Mouse (Mus musculus): ENCODE measurements at regions not wholly inside any gene's neighbourhood (a gene's known extent, or its start where the extent isn't known, plus 50 kb on each side); places are given as distances from the start of the nearest gene placed in this dataset.

- Histone ChIP-seq H3K36me3 (replicated peaks in 1 of 2; ENCODE audit: control insufficient read depth in 1 of 2, insufficient read depth in 1 of 2, low read length in 1 of 2) (no peaks in the 10 kb centered on the region), H3K9ac (ENCODE audit: insufficient read depth, low read depth) (no peak overlapping the region), H3K27ac (ENCODE audit: insufficient read depth, low read depth) (no peak overlapping the region), H3K27me3 (replicated peaks) (peaks cover 41% of the 10 kb centered on the region), H3K79me2 (replicated peaks; ENCODE audit: control insufficient read depth, extremely low read depth, insufficient read depth, poor library complexity, severe bottlenecking) (no peaks in the 10 kb centered on the region), H3K4me2 (ENCODE audit: insufficient read depth, low read depth, poor library complexity, severe bottlenecking) (no peak overlapping the region), H3K4me1 (ENCODE audit: control insufficient read depth in 1 of 2, insufficient read depth in 2 of 2) (no peaks in the 10 kb centered on the region), H3K9me3 (replicated peaks; ENCODE audit: low read length) (no peaks in the 10 kb centered on the region), H3K4me3 (replicated peaks in 1 of 3; ENCODE audit: low read depth in 2 of 3, low read length in 2 of 3, poor library complexity in 1 of 3) (no peak overlapping the region)
- DNase-seq (ENCODE audit: extremely low read depth), result no peak
- TF ChIP-seq ELF1 (IDR thresholded peaks at IDR 0.05; ENCODE audit: low read depth, low read length) (no peak), ZMIZ1 (IDR thresholded peaks at IDR 0.05; ENCODE audit: low read depth, low read length) (no peak), KAT2A (IDR thresholded peaks at IDR 0.05; ENCODE audit: insufficient replicate concordance, low read length) (no peak), POLR2AphosphoS2 (IDR thresholded peaks at IDR 0.05; ENCODE audit: low read depth, low read length) (no peak), PAX5 (IDR thresholded peaks at IDR 0.05; ENCODE audit: low read length) (no peak), HCFC1 (IDR thresholded peaks at IDR 0.05; ENCODE audit: low read depth, low read length) (no peak), EP300 (IDR thresholded peaks at IDR 0.05; ENCODE audit: low read length) (no peak), ETS1 (conservative IDR thresholded peaks at IDR 0.05; ENCODE audit: low read depth, low read length) (no peak), TBP (conservative IDR thresholded peaks at IDR 0.05; ENCODE audit: low read depth, low read length) (no peak), MYC (IDR thresholded peaks at IDR 0.05; ENCODE audit: low read depth, low read length) (no peak), MAFK (IDR thresholded peaks at IDR 0.05; ENCODE audit: insufficient replicate concordance, low read length) (no peak), USF1 (IDR thresholded peaks at IDR 0.05; ENCODE audit: low read depth, low read length) (no peak), NRF1 (IDR thresholded peaks at IDR 0.05; ENCODE audit: low read depth, low read length) (no peak), CTCF (conservative IDR thresholded peaks at IDR 0.05 in 1 of 2, IDR thresholded peaks at IDR 0.05 in 1 of 2; ENCODE audit: low read depth in 2 of 2, low read length in 2 of 2) (no peak), ZC3H11A (IDR thresholded peaks at IDR 0.05; ENCODE audit: low read depth, low read length) (no peak), RCOR1 (conservative IDR thresholded peaks at IDR 0.05; ENCODE audit: low read depth, low read length) (no peak), JUN (IDR thresholded peaks at IDR 0.05; ENCODE audit: insufficient read depth, low read depth, low read length) (no peak), UBTF (IDR thresholded peaks at IDR 0.05; ENCODE audit: low read depth, low read length) (no peak), SMC3 (IDR thresholded peaks at IDR 0.05; ENCODE audit: low read depth, low read length) (no peak)
- in situ Hi-C loops (cut with MboI; ENCODE audit: low pct_ligation_motif_present, low pct_unique_long_range_greater_than_20kb, low sequenced_read_pairs) (no loop called here), dilution Hi-C loops (cut with MboI; ENCODE audit: extremely low pct_ligation_motif_present, extremely low pct_unique_long_range_greater_than_20kb, low sequenced_read_pairs) (no loop called here)
These were observed 729.1 kb downstream of the Dhx35 start for GRCm38 (mm10) chr2:159523739-159524138.

DNA sequence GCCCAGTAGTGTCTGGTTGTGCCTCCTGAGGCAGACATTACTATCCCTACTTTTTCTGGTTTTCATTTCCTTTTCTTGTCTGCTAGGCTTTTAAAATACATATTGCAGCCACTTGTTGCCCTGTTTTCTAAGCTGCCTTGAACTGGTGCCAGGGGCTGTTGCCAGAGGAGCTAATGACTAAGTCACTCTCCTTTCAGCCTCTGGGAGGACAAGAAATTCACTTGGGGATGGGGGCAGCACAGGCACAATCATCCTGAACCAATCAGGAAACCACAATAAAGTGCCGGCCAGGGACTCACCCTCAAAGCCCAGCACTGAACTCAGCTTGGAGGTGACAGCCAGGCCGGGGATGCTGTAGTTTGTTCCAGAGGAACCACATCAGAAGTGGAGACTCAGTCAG, 740.3 kb downstream of the Dhx35 start:
- no peak overlapping the region for H3K27ac ChIP-seq (ENCODE audit: insufficient read depth, low read depth)
- H3K9ac ChIP-seq (ENCODE audit: insufficient read depth, low read depth), result no peak overlapping the region
- no peak overlapping the region for H3K4me2 ChIP-seq (ENCODE audit: insufficient read depth, low read depth, poor library complexity, severe bottlenecking)
- no peaks in the 10 kb centered on the region for H3K36me3 ChIP-seq (replicated peaks in 1 of 2; ENCODE audit: control insufficient read depth in 1 of 2, insufficient read depth in 1 of 2, low read length in 1 of 2)
- no peaks in the 10 kb centered on the region for H3K79me2 ChIP-seq (replicated peaks; ENCODE audit: control insufficient read depth, extremely low read depth, insufficient read depth, poor library complexity, severe bottlenecking)
- in situ Hi-C loops (cut with MboI; ENCODE audit: low pct_ligation_motif_present, low pct_unique_long_range_greater_than_20kb, low sequenced_read_pairs) (no loop called here), dilution Hi-C loops (cut with MboI; ENCODE audit: extremely low pct_ligation_motif_present, extremely low pct_unique_long_range_greater_than_20kb, low sequenced_read_pairs) (no loop called here)
- no peaks in the 10 kb centered on the region for H3K9me3 ChIP-seq (replicated peaks; ENCODE audit: low read length)
- no peak for DNase-seq (ENCODE audit: extremely low read depth)
- H3K27me3 ChIP-seq (replicated peaks), result peaks cover 5% of the 10 kb centered on the region
- no peaks in the 10 kb centered on the region for H3K4me1 ChIP-seq (ENCODE audit: control insufficient read depth in 1 of 2, insufficient read depth in 2 of 2)
- H3K4me3 ChIP-seq (replicated peaks in 1 of 3; ENCODE audit: low read depth in 2 of 3, low read length in 2 of 3, poor library complexity in 1 of 3), result no peak overlapping the region
- no peak for TF ChIP-seq BHLHE40 (IDR thresholded peaks at IDR 0.05; ENCODE audit: low read depth, low read length)
- TF ChIP-seq MAFK (IDR thresholded peaks at IDR 0.05; ENCODE audit: insufficient replicate concordance, low read length), result no peak
- TF ChIP-seq ZC3H11A (IDR thresholded peaks at IDR 0.05; ENCODE audit: low read depth, low read length), result no peak
- no peak for TF ChIP-seq ZNF384 (IDR thresholded peaks at IDR 0.05; ENCODE audit: low read depth, low read length)
- no peak for TF ChIP-seq ETS1 (conservative IDR thresholded peaks at IDR 0.05; ENCODE audit: low read depth, low read length)
- TF ChIP-seq JUND (conservative IDR thresholded peaks at IDR 0.05; ENCODE audit: low read depth, low read length), result no peak
- no peak for TF ChIP-seq HCFC1 (IDR thresholded peaks at IDR 0.05; ENCODE audit: low read depth, low read length)
- TF ChIP-seq CHD1 (IDR thresholded peaks at IDR 0.05; ENCODE audit: low read depth, low read length), result no peak
- no peak for TF ChIP-seq GABPA (IDR thresholded peaks at IDR 0.05; ENCODE audit: insufficient replicate concordance, low read depth, low read length)
- no peak for TF ChIP-seq NRF1 (IDR thresholded peaks at IDR 0.05; ENCODE audit: low read depth, low read length)
- no peak for TF ChIP-seq MXI1 (IDR thresholded peaks at IDR 0.05; ENCODE audit: low read depth, low read length)
